Mouse (Mus musculus): ENCODE results near the gene Rln3. TPM values are rescaled to one million over a fixed set of nuclear protein-coding genes. Genes with fewer than 3 reads are reported as not detected.

Gene Rln3
- total and polyA plus RNA-seq, 3 experiments, result not detected

- Histone ChIP-seq H3K27me3 (replicated peaks) (no peaks in the 10 kb centered on the region), H3K4me2 (ENCODE audit: insufficient read depth, low read depth, poor library complexity, severe bottlenecking) (no peak overlapping the region), H3K79me2 (replicated peaks; ENCODE audit: control insufficient read depth, extremely low read depth, insufficient read depth, poor library complexity, severe bottlenecking) (peaks cover 3% of the 10 kb centered on the region; the same call in 1 of the 2 replicates), H3K9me3 (replicated peaks; ENCODE audit: low read length) (no peaks in the 10 kb centered on the region), H3K36me3 (replicated peaks in 1 of 2; ENCODE audit: control insufficient read depth in 1 of 2, insufficient read depth in 1 of 2, low read length in 1 of 2) (peaks cover 14 to 43% of the 10 kb centered on the region in 2 experiments), H3K4me1 (ENCODE audit: control insufficient read depth in 1 of 2, insufficient read depth in 2 of 2) (peaks cover 18 to 38% of the 10 kb centered on the region in 2 experiments), H3K27ac (ENCODE audit: insufficient read depth, low read depth) (no peak overlapping the region), H3K9ac (ENCODE audit: insufficient read depth, low read depth) (no peak overlapping the region), H3K4me3 (replicated peaks in 1 of 3; ENCODE audit: low read depth in 2 of 3, low read length in 2 of 3, poor library complexity in 1 of 3) (no peak overlapping the region)
- TF ChIP-seq NRF1 (IDR thresholded peaks at IDR 0.05; ENCODE audit: low read depth, low read length), result no peak
- no peak for TF ChIP-seq EP300 (IDR thresholded peaks at IDR 0.05; ENCODE audit: low read length)
- no peak for TF ChIP-seq ZMIZ1 (IDR thresholded peaks at IDR 0.05; ENCODE audit: low read depth, low read length)
- TF ChIP-seq KAT2A (IDR thresholded peaks at IDR 0.05; ENCODE audit: insufficient replicate concordance, low read length), result no peak
- TF ChIP-seq HCFC1 (IDR thresholded peaks at IDR 0.05; ENCODE audit: low read depth, low read length), result no peak
- TF ChIP-seq BHLHE40 (IDR thresholded peaks at IDR 0.05; ENCODE audit: low read depth, low read length), result no peak
- no peak for TF ChIP-seq UBTF (IDR thresholded peaks at IDR 0.05; ENCODE audit: low read depth, low read length)
- TF ChIP-seq RAD21 (IDR thresholded peaks at IDR 0.05; ENCODE audit: low read depth, low read length), result no peak
- no peak for TF ChIP-seq ZC3H11A (IDR thresholded peaks at IDR 0.05; ENCODE audit: low read depth, low read length)
- no peak for TF ChIP-seq MAZ (IDR thresholded peaks at IDR 0.05; ENCODE audit: low read depth, low read length)
- no peak for TF ChIP-seq CTCF (conservative IDR thresholded peaks at IDR 0.05 in 1 of 2, IDR thresholded peaks at IDR 0.05 in 1 of 2; ENCODE audit: low read depth in 2 of 2, low read length in 2 of 2)
- no peak for TF ChIP-seq ZNF384 (IDR thresholded peaks at IDR 0.05; ENCODE audit: low read depth, low read length)
- TF ChIP-seq USF1 (IDR thresholded peaks at IDR 0.05; ENCODE audit: low read depth, low read length), result no peak
- no peak for TF ChIP-seq CHD1 (IDR thresholded peaks at IDR 0.05; ENCODE audit: low read depth, low read length)
- no peak for TF ChIP-seq SMC3 (IDR thresholded peaks at IDR 0.05; ENCODE audit: low read depth, low read length)
- no peak for TF ChIP-seq TCF12 (IDR thresholded peaks at IDR 0.05; ENCODE audit: low read depth, low read length)
- TF ChIP-seq JUN (IDR thresholded peaks at IDR 0.05; ENCODE audit: insufficient read depth, low read depth, low read length), result no peak
- in situ Hi-C loops (cut with MboI; ENCODE audit: low pct_ligation_motif_present, low pct_unique_long_range_greater_than_20kb, low sequenced_read_pairs) (no loop called here), dilution Hi-C loops (cut with MboI; ENCODE audit: extremely low pct_ligation_motif_present, extremely low pct_unique_long_range_greater_than_20kb, low sequenced_read_pairs) (no loop called here)
- no peak for DNase-seq (ENCODE audit: extremely low read depth)
These were observed 41.7 kb downstream of the Rln3 start for GRCm38 (mm10) chr8:84002957-84003611.

GRCm38 (mm10) chr8:84001281-84002000 lies 43.4 kb downstream of the Rln3 start, which contains the start of gene 1700067K01Rik:
Gene 1700067K01Rik (plus strand): TSS chr8:84001502.
- TF ChIP-seq HCFC1 (IDR thresholded peaks at IDR 0.05; ENCODE audit: low read depth, low read length), result no peak
- no peaks in the 10 kb centered on the region for H3K9me3 ChIP-seq (replicated peaks; ENCODE audit: low read length)

More at GRCm38 (mm10) chr8:84001281-84002000, 43.4 kb downstream of the Rln3 start, which contains the start of gene 1700067K01Rik:
- Histone ChIP-seq H3K27ac (ENCODE audit: insufficient read depth, low read depth) (no peak within 1 kb of the TSS), H3K27me3 (replicated peaks) (no peaks in the 10 kb centered on the region), H3K9ac (ENCODE audit: insufficient read depth, low read depth) (no peak within 1 kb of the TSS), H3K4me2 (ENCODE audit: insufficient read depth, low read depth, poor library complexity, severe bottlenecking) (no peak within 1 kb of the TSS), H3K36me3 (replicated peaks in 1 of 2; ENCODE audit: control insufficient read depth in 1 of 2, insufficient read depth in 1 of 2, low read length in 1 of 2) (peaks cover 14 to 43% of the 10 kb centered on the region in 2 experiments), H3K4me3 (replicated peaks in 1 of 3; ENCODE audit: low read depth in 2 of 3, low read length in 2 of 3, poor library complexity in 1 of 3) (no peak within 1 kb of the TSS), H3K4me1 (ENCODE audit: control insufficient read depth in 1 of 2, insufficient read depth in 2 of 2) (peaks cover 18 to 40% of the 10 kb centered on the region in 2 experiments), H3K79me2 (replicated peaks; ENCODE audit: control insufficient read depth, extremely low read depth, insufficient read depth, poor library complexity, severe bottlenecking) (peaks cover 3% of the 10 kb centered on the region; the same call in 1 of the 2 replicates)
- dilution Hi-C loops (cut with MboI; ENCODE audit: extremely low pct_ligation_motif_present, extremely low pct_unique_long_range_greater_than_20kb, low sequenced_read_pairs) (no loop called here), in situ Hi-C loops (cut with MboI; ENCODE audit: low pct_ligation_motif_present, low pct_unique_long_range_greater_than_20kb, low sequenced_read_pairs) (no loop called here)
- no peak for DNase-seq (ENCODE audit: extremely low read depth)
